Mouse (Mus musculus) left cerebral cortex, adult 18-20 months (tissue): ENCODE data around the gene Rarg. TPM values are rescaled to one million over a fixed set of nuclear protein-coding genes. Genes with fewer than 3 reads are reported as not detected.

ENCODE experiments used
- DNase-seq, 2 experiments: peaks; one replicate each; pipeline ENCODE4 v3.0.0; 2021 to 2022; ENCODE audit warnings: low spot score in 2 of 2, mixed read lengths in 1 of 2
- total RNA-seq, 2 experiments: library from RNA; stranded (reverse); gene quantifications; 2 replicates each; pipeline ENCODE4 v1.2.3; 2021

Gene Rarg
- total RNA-seq, 2 experiments from 2014 or later: 12.8 to 15.7 TPM

GRCm38 (mm10) chr15:102208092-102208561 is 49.2 kb downstream of the Rarg start:
- no peak for DNase-seq

- DNase-seq: no peak
Measured at GRCm38 (mm10) chr15:102207351-102207750, 50.0 kb downstream of the Rarg start.

- DNase-seq: peak; percentile 28 to 34
Measured at GRCm38 (mm10) chr15:102205779-102206178, 51.5 kb downstream of the Rarg start.

- DNase-seq: no peak
Measured at GRCm38 (mm10) chr15:102204674-102205505, 52.4 kb downstream of the Rarg start, which contains the start of gene Csad. TSS of gene Csad (minus strand) at chr15:102204724.

- peak; percentile 54 to 79 for DNase-seq
Measured at GRCm38 (mm10) chr15:102203835-102204381, 53.4 kb downstream of the Rarg start.

- DNase-seq: peak; percentile 94 to 96
Measured at GRCm38 (mm10) chr15:102202971-102203834, 54.1 kb downstream of the Rarg start, which contains the start of gene Zfp740. TSS of gene Zfp740 (plus strand) at chr15:102203249.

- DNase-seq: no peak
Measured at GRCm38 (mm10) chr15:102198841-102199240, 58.5 kb downstream of the Rarg start.

GRCm38 (mm10) chr15:102195373-102195772 is 61.9 kb downstream of the Rarg start:
- no peak for DNase-seq

- DNase-seq: no peak
Measured at GRCm38 (mm10) chr15:102194439-102194838, 62.9 kb downstream of the Rarg start.

- no peak for DNase-seq
Measured at GRCm38 (mm10) chr15:102193652-102194051, 63.7 kb downstream of the Rarg start.

- no peak for DNase-seq
Measured at GRCm38 (mm10) chr15:102192820-102193386, 64.4 kb downstream of the Rarg start.

- no peak for DNase-seq
Measured at GRCm38 (mm10) chr15:102192271-102192812, 65.0 kb downstream of the Rarg start.

GRCm38 (mm10) chr15:102191699-102192098 is 65.6 kb downstream of the Rarg start:
- DNase-seq: no peak

- DNase-seq: no peak
Measured at GRCm38 (mm10) chr15:102188883-102189282, 68.4 kb downstream of the Rarg start.

- DNase-seq: no peak
Measured at GRCm38 (mm10) chr15:102188096-102188495, 69.2 kb downstream of the Rarg start.

- DNase-seq: no peak
Measured at GRCm38 (mm10) chr15:102186239-102186638, 71.1 kb downstream of the Rarg start.

Other genes with a start within 250 kb of the Rarg start
- under 1 TPM in 1 of 2 experiments, not detected in 1; 0.26 TPM for gene Krt18, start 229.3 kb downstream of the Rarg start, total RNA-seq
- 100 to 1,000 TPM; 173 to 179 TPM for gene Eif4b, start 183.7 kb downstream of the Rarg start, total RNA-seq
- 10 to 100 TPM; 16.0 to 21.8 TPM for gene Tns2, start 157.1 kb downstream of the Rarg start, total RNA-seq
- 100 to 1,000 TPM; 153 to 163 TPM for gene Spryd3, start 121.3 kb downstream of the Rarg start, total RNA-seq
- gene Igfbp6, start 113.2 kb downstream of the Rarg start, total RNA-seq: 10 to 100 TPM; 60.2 to 61.6 TPM
- gene Soat2, start 107.0 kb downstream of the Rarg start, total RNA-seq: under 1 TPM in 1 of 2 experiments, not detected in 1; 0.30 TPM
- 10 to 100 TPM; 71.0 to 71.7 TPM for gene Zfp740, start 54.3 kb downstream of the Rarg start, total RNA-seq
- gene Csad, start 52.8 kb downstream of the Rarg start, total RNA-seq: 10 to 100 TPM; 28.5 to 30.6 TPM
- 1 to 10 TPM in 1 of 2 experiments, under 1 TPM in 1; 0.91 to 1.1 TPM for gene Itgb7, start 25.6 kb downstream of the Rarg start, total RNA-seq
- gene Gm9918, start 13.0 kb upstream of the Rarg start, total RNA-seq: not detected
- gene Mfsd5, start 21.9 kb upstream of the Rarg start, total RNA-seq: 10 to 100 TPM; 42.8 to 44.5 TPM
- 1 to 10 TPM in 1 of 2 experiments, under 1 TPM in 1; 0.77 to 1.4 TPM for gene Espl1, start 38.7 kb upstream of the Rarg start, total RNA-seq
- gene Pfdn5, start 68.6 kb upstream of the Rarg start, total RNA-seq: 100 to 1,000 TPM; 467 to 479 TPM
- 10 to 100 TPM; 55.5 to 61.0 TPM for gene Myg1, start 74.2 kb upstream of the Rarg start, total RNA-seq
- 10 to 100 TPM; 15.5 to 18.3 TPM for gene Aaas, start 93.3 kb upstream of the Rarg start, total RNA-seq
- under 1 TPM; 0.44 to 0.68 TPM for gene Sp7, start 109.7 kb upstream of the Rarg start, total RNA-seq
- gene Sp1, start 148.6 kb upstream of the Rarg start, total RNA-seq: 10 to 100 TPM; 23.8 to 32.2 TPM
- gene Amhr2, start 187.8 kb upstream of the Rarg start, total RNA-seq: 1 to 10 TPM; 1.7 to 2.1 TPM
- 10 to 100 TPM; 55.0 to 57.5 TPM for gene Prr13, start 201.5 kb upstream of the Rarg start, total RNA-seq
- gene Pcbp2, start 213.0 kb upstream of the Rarg start, total RNA-seq: 100 to 1,000 TPM; 499 to 503 TPM
- gene Gm10337, start 246.2 kb upstream of the Rarg start, total RNA-seq: not detected